Mouse (Mus musculus) E14TG2a.4 (cell line): Measurements from ENCODE around the gene Ltc4s.

Source experiments
- CTCF ChIP-seq: conservative IDR thresholded peaks from 2 replicates; pipeline ENCODE4 v1.5.1; 2014; ENCODE audit warnings: low read length
- NANOG ChIP-seq: IDR thresholded peaks from 2 replicates; pipeline ENCODE4 v1.6.1; 2014; ENCODE audit warnings: borderline replicate concordance, low read length, mixed read lengths

GRCm38 (mm10) chr11:50200613-50201012 is 37.8 kb downstream of the Ltc4s start:
- TF ChIP-seq CTCF (no peak), NANOG (no peak)
